Mouse (Mus musculus) bone marrow macrophage, adult 2 months (primary cell): ENCODE measurements around the gene Plin3.

Experiments
- CTCF ChIP-seq: IDR thresholded peaks from 2 replicates; pipeline ENCODE4 v1.5.1; 2012; ENCODE audit warnings: low read depth, mild to moderate bottlenecking, low read length, moderate library complexity
- POLR2A ChIP-seq: IDR thresholded peaks from 2 replicates; pipeline ENCODE4 v1.6.1; 2012; ENCODE audit warnings: mild to moderate bottlenecking, low read depth, low read length, borderline replicate concordance

DNA sequence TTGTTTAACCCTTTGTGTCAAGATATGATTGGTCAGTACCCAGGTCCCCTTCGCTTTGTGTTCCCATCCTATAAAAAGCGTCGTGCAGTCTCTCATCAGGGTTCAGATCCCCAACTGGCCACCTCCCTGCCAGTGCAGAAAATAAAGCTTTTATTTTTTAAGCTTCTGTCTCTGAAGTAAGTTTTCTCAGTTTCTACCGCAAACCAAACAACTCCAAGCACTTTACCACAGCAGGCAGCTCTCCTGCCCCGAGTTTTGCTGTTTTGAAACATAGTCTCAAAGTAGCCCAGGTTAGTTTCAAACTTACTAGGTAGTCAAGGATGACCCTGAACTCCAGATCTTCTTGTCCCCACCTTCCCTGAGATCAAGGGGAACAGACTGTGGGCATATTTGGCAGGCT is 14.3 kb downstream of the Plin3 start:
- TF ChIP-seq POLR2A (no peak), CTCF (no peak)
